Mouse (Mus musculus) CH12.LX (cell line): Measurements from ENCODE around the gene Col24a1.

ENCODE experiments used
- BHLHE40 ChIP-seq: IDR thresholded peaks from 2 replicates; pipeline ENCODE4 v1.6.1; 2011; ENCODE audit warnings: mild to moderate bottlenecking, low read depth, low read length, improper control_type of control experiment
- CHD2 ChIP-seq: IDR thresholded peaks from 2 replicates; pipeline ENCODE4 v1.6.1; 2011; ENCODE audit warnings: low read length, improper control_type of control experiment
- MAFK ChIP-seq: IDR thresholded peaks from 2 replicates; pipeline ENCODE4 v1.6.1; 2011; ENCODE audit warnings: low read length, improper control_type of control experiment; ENCODE audit not compliant: insufficient replicate concordance
- MEF2A ChIP-seq: IDR thresholded peaks from 2 replicates; pipeline ENCODE4 v1.6.1; 2014; ENCODE audit warnings: low read depth, mild to moderate bottlenecking, inconsistent platforms, low read length, improper control_type of control experiment, borderline replicate concordance
- POLR2A ChIP-seq: IDR thresholded peaks from 2 replicates; pipeline ENCODE4 v1.6.1; 2011; ENCODE audit warnings: low read depth, mild to moderate bottlenecking, improper control_type of control experiment, low read length
- SMC3 ChIP-seq: IDR thresholded peaks from 2 replicates; pipeline ENCODE4 v1.6.1; 2011; ENCODE audit warnings: low read depth, low read length, improper control_type of control experiment

GRCm38 (mm10) chr3:145337161-145337560 is 44.9 kb downstream of the Col24a1 start:
- TF ChIP-seq BHLHE40 = no peak
- TF ChIP-seq SMC3 = no peak
- TF ChIP-seq MEF2A = no peak
- no peak for TF ChIP-seq CHD2
- no peak for TF ChIP-seq POLR2A
- no peak for TF ChIP-seq MAFK
